Mouse (Mus musculus) C2C12 (cell line): ENCODE measurements around the gene Mmp23.

Experiments used
- CTCF ChIP-seq: IDR thresholded peaks from one replicate; pipeline ENCODE4 v1.5.1; 2011; ENCODE audit not compliant: control insufficient read depth, insufficient read depth, insufficient read length
- FOSL1 ChIP-seq: IDR thresholded peaks from one replicate; pipeline ENCODE4 v1.8.0; 2011; ENCODE audit warnings: mild to moderate bottlenecking, low read length; ENCODE audit not compliant: poor library complexity, insufficient read depth, severe bottlenecking
- MAX ChIP-seq: IDR thresholded peaks from one replicate; pipeline ENCODE4 v1.6.1; 2011; ENCODE audit warnings: mild to moderate bottlenecking, control low read depth
- MYOG ChIP-seq: IDR thresholded peaks from one replicate; pipeline ENCODE4 v1.6.1; 2011; ENCODE audit not compliant: control insufficient read depth, insufficient read length; ENCODE audit errors: extremely low read depth

DNA sequence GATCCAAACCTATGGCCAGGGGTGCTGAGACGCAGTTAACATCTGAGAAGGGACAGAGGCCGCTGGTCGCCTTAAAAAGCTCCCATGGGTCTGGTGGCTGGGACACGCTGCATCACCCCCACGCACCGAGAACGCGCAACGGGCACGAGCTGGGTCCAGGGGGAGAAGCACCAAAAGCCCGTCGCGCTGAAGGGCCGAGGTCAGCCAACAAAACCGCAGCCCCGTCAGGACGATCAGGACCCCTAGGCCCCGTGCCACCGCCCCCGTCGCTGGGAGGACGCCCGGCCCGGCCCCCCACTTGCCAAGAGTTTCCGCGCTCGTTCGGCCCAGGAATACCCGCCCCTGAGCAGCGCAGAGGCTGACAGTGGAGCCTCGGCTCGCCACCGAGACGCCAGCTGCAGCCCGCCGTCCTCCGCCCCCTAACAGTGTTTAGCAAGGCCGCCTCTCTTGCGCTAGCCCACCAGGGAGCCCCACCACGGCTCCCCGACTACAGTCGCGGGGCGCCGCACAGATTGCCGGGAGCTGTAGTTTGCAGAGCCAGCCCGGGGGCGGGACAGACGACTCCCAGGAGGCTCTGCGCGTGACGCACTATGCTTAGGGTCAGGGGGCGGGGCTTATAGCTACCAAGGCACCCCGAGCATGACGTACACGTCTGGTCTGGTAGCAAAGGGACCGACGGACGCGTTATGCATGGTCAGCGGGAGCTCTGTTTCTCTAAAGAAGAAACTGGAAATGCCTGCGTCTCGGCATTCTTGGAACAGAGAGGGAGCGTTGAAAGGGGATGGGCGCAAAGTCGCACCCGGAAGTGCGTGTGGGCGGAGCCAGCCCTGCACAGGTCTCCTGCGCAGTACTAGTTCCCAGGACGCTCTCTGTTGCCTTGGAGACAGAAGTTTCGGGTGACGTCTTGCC lies 15.8 kb upstream of the Mmp23 start, which contains the start of gene Mib2:
- TF ChIP-seq CTCF (no peak), MAX (no peak), FOSL1 (no peak), MYOG (no peak)
